Mouse (Mus musculus): Measurements from ENCODE around the gene Gm3371.
"Not testable (repeated sequence)": the region's sequence is repeated elsewhere in the genome, so short reads cannot be mapped to it uniquely, and the experiment has no call there.

- not testable (repeated sequence) for TF ChIP-seq CTCF (conservative IDR thresholded peaks at IDR 0.05; ENCODE audit: insufficient read depth, insufficient read length, low read depth, low read length); POLR2A (IDR thresholded peaks at IDR 0.05; ENCODE audit: low read depth, low read length)
Observed at GRCm38 (mm10) chr14:44410588-44410987, at the start of gene Gm3371.

Data from kidney, adult 2 months (tissue).